Mouse (Mus musculus) CH12.LX (cell line): ENCODE data around the gene Ptcd2. TPM values are rescaled to one million over a fixed set of nuclear protein-coding genes. Genes with fewer than 3 reads are reported as not detected.

ENCODE experiments used
- DNase-seq: peaks from one replicate; pipeline ENCODE4 v3.0.0-alpha.2; 2013; ENCODE audit errors: extremely low read depth
- H3K27ac ChIP-seq: 2 replicates; pipeline ENCODE4 v1.5.1; 2012; ENCODE audit warnings: low read depth, mild to moderate bottlenecking, control low read depth, moderate library complexity; ENCODE audit not compliant: insufficient read depth
- H3K27me3 ChIP-seq: replicated peaks from 2 replicates; pipeline ENCODE3; 2012; ENCODE audit warnings: inconsistent platforms
- H3K36me3 ChIP-seq, 2 experiments: replicated peaks in 1 of 2; 2 replicates each; pipeline versions ENCODE3 to v1.6.1; 2012; ENCODE audit warnings: inconsistent platforms in 1 of 2, low read length in 1 of 2, mild to moderate bottlenecking in 1 of 2, mixed read lengths in 1 of 2, moderate library complexity in 1 of 2; ENCODE audit not compliant: control insufficient read depth in 1 of 2, insufficient read depth in 1 of 2
- H3K4me1 ChIP-seq, 2 experiments: 2 replicates each; pipeline ENCODE4 v1.6.1; 2012; ENCODE audit warnings: inconsistent platforms in 1 of 2, moderate library complexity in 1 of 2; ENCODE audit not compliant: insufficient read depth in 2 of 2, control insufficient read depth in 1 of 2
- H3K4me2 ChIP-seq: 2 replicates; pipeline ENCODE4 v1.6.1; 2012; ENCODE audit warnings: low read depth, mild to moderate bottlenecking, control low read depth; ENCODE audit not compliant: poor library complexity, insufficient read depth, severe bottlenecking
- H3K4me3 ChIP-seq, 3 experiments: fragments of 150-350 bp in 1 of 3; sonication (generic) in 1 of 3; replicated peaks in 1 of 3; 2 replicates each; pipeline versions ENCODE3 to v1.5.1; 2011 to 2012; ENCODE audit warnings: low read depth in 2 of 3, low read length in 2 of 3, mild to moderate bottlenecking in 2 of 3, moderate library complexity in 2 of 3, control low read depth in 1 of 3, improper control_type of control experiment in 1 of 3, inconsistent platforms in 1 of 3, mixed read lengths in 1 of 3; ENCODE audit not compliant: poor library complexity in 1 of 3
- H3K79me2 ChIP-seq: replicated peaks from 2 replicates; pipeline ENCODE4 v1.6.1; 2012; ENCODE audit warnings: mild to moderate bottlenecking, moderate library complexity; ENCODE audit not compliant: control insufficient read depth, poor library complexity, insufficient read depth, severe bottlenecking; ENCODE audit errors: extremely low read depth
- H3K9ac ChIP-seq: 2 replicates; pipeline ENCODE4 v1.6.1; 2012; ENCODE audit warnings: low read depth, mild to moderate bottlenecking, control low read depth, moderate library complexity; ENCODE audit not compliant: insufficient read depth
- H3K9me3 ChIP-seq: replicated peaks from 2 replicates; pipeline ENCODE3; 2012; ENCODE audit warnings: low read length, inconsistent platforms, mixed read lengths
- CHD2 ChIP-seq: IDR thresholded peaks from 2 replicates; pipeline ENCODE4 v1.6.1; 2011; ENCODE audit warnings: low read length, improper control_type of control experiment
- E2F4 ChIP-seq: IDR thresholded peaks from 2 replicates; pipeline ENCODE4 v1.6.1; 2011; ENCODE audit warnings: low read depth, low read length, improper control_type of control experiment; ENCODE audit not compliant: insufficient replicate concordance
- GABPA ChIP-seq: IDR thresholded peaks from 2 replicates; pipeline ENCODE4 v1.6.1; 2012; ENCODE audit warnings: low read depth, low read length, improper control_type of control experiment, inconsistent platforms; ENCODE audit not compliant: insufficient replicate concordance
- KAT2A ChIP-seq: IDR thresholded peaks from 2 replicates; pipeline ENCODE4 v1.6.1; 2012; ENCODE audit warnings: low read length, improper control_type of control experiment, inconsistent platforms; ENCODE audit not compliant: insufficient replicate concordance
- MAZ ChIP-seq: IDR thresholded peaks from 2 replicates; pipeline ENCODE4 v1.6.1; 2012; ENCODE audit warnings: low read depth, mild to moderate bottlenecking, inconsistent platforms, low read length, improper control_type of control experiment, moderate library complexity
- MXI1 ChIP-seq: IDR thresholded peaks from 2 replicates; pipeline ENCODE4 v1.6.1; 2011; ENCODE audit warnings: mild to moderate bottlenecking, low read depth, low read length, improper control_type of control experiment
- MYC ChIP-seq: IDR thresholded peaks from 2 replicates; pipeline ENCODE4 v1.6.1; 2011; ENCODE audit warnings: low read depth, mild to moderate bottlenecking, improper control_type of control experiment, low read length
- NELFE ChIP-seq: IDR thresholded peaks from 2 replicates; pipeline ENCODE4 v1.6.1; 2011; ENCODE audit warnings: low read depth, low read length, improper control_type of control experiment
- PAX5 ChIP-seq: IDR thresholded peaks from 2 replicates; pipeline ENCODE4 v1.6.1; 2012; ENCODE audit warnings: low read length, inconsistent platforms, mixed read lengths
- POLR2A ChIP-seq: IDR thresholded peaks from 2 replicates; pipeline ENCODE4 v1.6.1; 2011; ENCODE audit warnings: low read depth, mild to moderate bottlenecking, improper control_type of control experiment, low read length
- POLR2AphosphoS2 ChIP-seq: IDR thresholded peaks from 2 replicates; pipeline ENCODE4 v1.6.1; 2011; ENCODE audit warnings: low read depth, low read length, improper control_type of control experiment
- RAD21 ChIP-seq: IDR thresholded peaks from 2 replicates; pipeline ENCODE4 v1.6.1; 2011; ENCODE audit warnings: low read depth, mild to moderate bottlenecking, low read length, improper control_type of control experiment, moderate library complexity
- RCOR1 ChIP-seq: conservative IDR thresholded peaks from 2 replicates; pipeline ENCODE4 v1.6.1; 2012; ENCODE audit warnings: low read depth, mild to moderate bottlenecking, inconsistent platforms, low read length, improper control_type of control experiment
- SIN3A ChIP-seq: IDR thresholded peaks from 2 replicates; pipeline ENCODE4 v1.6.1; 2012; ENCODE audit warnings: low read length, improper control_type of control experiment, inconsistent platforms
- TCF12 ChIP-seq: IDR thresholded peaks from 2 replicates; pipeline ENCODE4 v1.6.1; 2014; ENCODE audit warnings: low read depth, mild to moderate bottlenecking, inconsistent platforms, low read length, improper control_type of control experiment
- USF1 ChIP-seq: IDR thresholded peaks from 2 replicates; pipeline ENCODE4 v1.6.1; 2014; ENCODE audit warnings: low read depth, mild to moderate bottlenecking, inconsistent platforms, low read length, improper control_type of control experiment
- USF2 ChIP-seq: conservative IDR thresholded peaks from 2 replicates; pipeline ENCODE4 v1.6.1; 2011; ENCODE audit warnings: low read depth, low read length, improper control_type of control experiment
- ZC3H11A ChIP-seq: IDR thresholded peaks from 2 replicates; pipeline ENCODE4 v1.6.1; 2012; ENCODE audit warnings: low read depth, mild to moderate bottlenecking, inconsistent platforms, low read length, improper control_type of control experiment
- ZKSCAN1 ChIP-seq: IDR thresholded peaks from 2 replicates; pipeline ENCODE4 v1.6.1; 2012; ENCODE audit warnings: low read depth, inconsistent platforms, low read length, improper control_type of control experiment, borderline replicate concordance
- ZMIZ1 ChIP-seq: IDR thresholded peaks from 2 replicates; pipeline ENCODE4 v1.6.1; 2012; ENCODE audit warnings: low read depth, mild to moderate bottlenecking, inconsistent platforms, low read length, improper control_type of control experiment
- ZNF384 ChIP-seq: IDR thresholded peaks from 2 replicates; pipeline ENCODE4 v1.6.1; 2012; ENCODE audit warnings: low read depth, low read length, improper control_type of control experiment, inconsistent platforms
- dilution Hi-C: fragments of 300-500 bp; cut with MboI; formaldehyde crosslinking; loops from 2 replicates; pipeline ENCODE4 v1.14.3; 2020; ENCODE audit warnings: low sequenced_read_pairs; ENCODE audit not compliant: extremely low pct_unique_long_range_greater_than_20kb, extremely low pct_ligation_motif_present
- in situ Hi-C: fragments of 300-500 bp; cut with MboI; formaldehyde crosslinking; loops from 3 replicates; pipeline ENCODE4 v1.14.3; 2019; ENCODE audit warnings: low sequenced_read_pairs, low pct_ligation_motif_present, low pct_unique_long_range_greater_than_20kb, mixed read lengths
- polyA plus RNA-seq: library from polyadenylated mRNA; unstranded; fragments of >175 nt; gene quantifications from 2 replicates; pipeline ENCODE4 v1.2.1, GENCODE M21; 2012; ENCODE audit warnings: low read depth; ENCODE audit not compliant: insufficient read length
- total RNA-seq, 2 experiments: library from RNA; depleted of rRNA; stranded (reverse); fragments of 300-350 nt in 1 of 2; fragments of >200 nt in 1 of 2; gene quantifications; 2 replicates each; pipeline ENCODE4 v1.2.3; 2012 to 2014

Gene Ptcd2
- total and polyA plus RNA-seq, 3 experiments = 32.4 to 92.9 (median 52.2) TPM

DNA sequence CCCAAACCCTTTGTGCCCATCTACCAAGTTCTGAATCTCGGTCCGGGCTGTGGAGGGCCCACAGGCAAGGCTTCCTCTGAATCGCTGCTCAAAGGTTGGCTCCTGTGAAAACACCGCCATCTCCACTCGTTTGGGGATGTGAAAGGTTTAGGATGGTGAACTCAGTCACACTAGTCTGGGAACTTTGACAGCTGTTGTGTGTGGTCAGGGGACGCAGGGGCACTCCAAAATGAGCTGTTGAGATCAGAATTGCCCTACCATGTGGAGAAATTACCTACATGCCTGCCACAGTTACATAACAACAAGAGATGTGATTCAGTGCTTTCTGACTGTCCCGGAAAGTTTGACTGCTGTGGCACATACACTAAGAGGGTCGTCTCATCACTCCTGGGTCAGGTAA, 36.1 kb downstream of the Ptcd2 start:
- dilution Hi-C loops = no loop called here
- TF ChIP-seq USF1 (no peak), USF2 (no peak), ZNF384 (no peak), SIN3A (no peak), ZC3H11A (no peak), ZKSCAN1 (no peak), KAT2A (no peak), ZMIZ1 (no peak), GABPA (no peak), RAD21 (no peak), POLR2AphosphoS2 (no peak), POLR2A (no peak), MXI1 (no peak), MAZ (no peak), CHD2 (no peak)
- no peak overlapping the region for H3K27ac ChIP-seq

GRCm38 (mm10) chr13:99307930-99308359, 36.6 kb downstream of the Ptcd2 start:
- H3K9ac ChIP-seq = no peak overlapping the region
- H3K4me3 ChIP-seq = no peak overlapping the region
- no peaks in the 10 kb centered on the region for H3K36me3 ChIP-seq
- TF ChIP-seq KAT2A = no peak
- TF ChIP-seq USF2 = no peak
- TF ChIP-seq TCF12 = no peak
- TF ChIP-seq RCOR1 = no peak
- TF ChIP-seq ZKSCAN1 = no peak
- no peak for TF ChIP-seq SIN3A
- TF ChIP-seq USF1 = no peak
- no peak for TF ChIP-seq NELFE
- TF ChIP-seq MYC = no peak
- no peak for TF ChIP-seq CHD2
- TF ChIP-seq PAX5 = no peak
- TF ChIP-seq ZMIZ1 = no peak
- no peak for TF ChIP-seq E2F4
- H3K4me2 ChIP-seq = no peak overlapping the region
- in situ Hi-C loops (no loop called here), dilution Hi-C loops (no loop called here)
- DNase-seq = no peak
- H3K79me2 ChIP-seq = no peaks in the 10 kb centered on the region
- H3K27ac ChIP-seq = no peak overlapping the region
- peaks cover 2 to 4% of the 10 kb centered on the region in 2 experiments; a peak in 2 of 4 replicates for H3K4me1 ChIP-seq
- H3K9me3 ChIP-seq = peaks cover 4% of the 10 kb centered on the region
- peaks cover 5% of the 10 kb centered on the region for H3K27me3 ChIP-seq

More for the DNA sequence above, 36.1 kb downstream of the Ptcd2 start:
- H3K9ac ChIP-seq = no peak overlapping the region
- no peaks in the 10 kb centered on the region for H3K79me2 ChIP-seq
- peaks cover 2 to 9% of the 10 kb centered on the region in 2 experiments; a peak in 2 of 4 replicates for H3K4me1 ChIP-seq
- peaks cover 5% of the 10 kb centered on the region for H3K27me3 ChIP-seq
- in situ Hi-C loops = no loop called here
- no peaks in the 10 kb centered on the region for H3K36me3 ChIP-seq
- H3K4me2 ChIP-seq = no peak overlapping the region
- H3K9me3 ChIP-seq = peaks cover 4% of the 10 kb centered on the region
- DNase-seq = no peak
- H3K4me3 ChIP-seq = no peak overlapping the region
